Mouse (Mus musculus) heart, embryonic 15.5 days (tissue): ENCODE results near the gene Il10rb. TPM values are rescaled to one million over a fixed set of nuclear protein-coding genes. Genes with fewer than 3 reads are reported as not detected.
"Not testable (repeated sequence)": the region's sequence is repeated elsewhere in the genome, so short reads cannot be mapped to it uniquely, and the experiment has no call there.

Experiments used
- ATAC-seq: fragments of 200-750 bp; cut with Nextera tagmentation; replicated peaks from 2 replicates; pipeline ENCODE4 v1.8.0; 2017; ENCODE audit warnings: low read depth, moderate TSS enrichment; ENCODE audit not compliant: insufficient number of reproducible peaks, insufficient read depth, low FRiP score
- H3K27ac ChIP-seq: fragments of 300-500 bp; sonication (generic); 2 replicates; pipeline ENCODE4 v1.5.1; 2015; ENCODE audit warnings: mild to moderate bottlenecking, inconsistent platforms
- H3K27me3 ChIP-seq: fragments of 300-500 bp; sonication (generic); 2 replicates; pipeline ENCODE4 v1.6.1; 2015; ENCODE audit warnings: inconsistent platforms
- H3K36me3 ChIP-seq: fragments of 300-500 bp; sonication (generic); 2 replicates; pipeline ENCODE4 v1.6.1; 2015; ENCODE audit warnings: mild to moderate bottlenecking, inconsistent platforms
- H3K4me1 ChIP-seq: fragments of 300-500 bp; sonication (generic); replicated peaks from 2 replicates; pipeline ENCODE4 v1.6.1; 2015; ENCODE audit warnings: inconsistent platforms
- H3K4me2 ChIP-seq: fragments of 300-500 bp; sonication (generic); 2 replicates; pipeline ENCODE4 v1.6.1; 2015; ENCODE audit warnings: inconsistent platforms, mild to moderate bottlenecking, moderate library complexity
- H3K4me3 ChIP-seq: fragments of 300-500 bp; sonication (generic); 2 replicates; pipeline ENCODE4 v1.5.1; 2015; ENCODE audit warnings: mild to moderate bottlenecking, inconsistent platforms
- H3K9ac ChIP-seq: fragments of 300-500 bp; sonication (generic); 2 replicates; pipeline ENCODE4 v1.6.1; 2015; ENCODE audit warnings: mild to moderate bottlenecking, inconsistent platforms
- H3K9me3 ChIP-seq: fragments of 300-500 bp; sonication (generic); replicated peaks from 2 replicates; pipeline ENCODE4 v1.6.1; 2016; ENCODE audit warnings: inconsistent platforms
- WGBS: fragments of 180-500 bp; shearing (Covaris S2); methylation state at CpG from one replicate; pipeline ENCODE4 v1.1.7; 2015; ENCODE audit warnings: mixed read lengths; 5-methylcytosine and 5-hydroxymethylcytosine counted together
- polyA plus RNA-seq: library from polyadenylated mRNA; unstranded; fragments of >200 nt; fragmentation: Nextera tagmentation; extraction: Ambion mirVana; gene quantifications from 2 replicates; pipeline ENCODE4 v1.2.1, GENCODE M21; 2015

Il10rb gene
- polyA plus RNA-seq, 1 experiment from 2014 or later, result 57.9 TPM

GRCm38 (mm10) chr16:91425816-91426215 lies 19.9 kb downstream of the Il10rb start:
- H3K36me3 ChIP-seq, result peaks cover 54% of the 10 kb centered on the region
- H3K4me3 ChIP-seq, result no peak overlapping the region
- H3K9me3 ChIP-seq, result no peaks in the 10 kb centered on the region
- WGBS, result 98% methylated on average over 6 of the region's 6 CpGs
- no peak for ATAC-seq
- no peak overlapping the region for H3K4me2 ChIP-seq
- H3K27ac ChIP-seq, result no peak overlapping the region
- no peaks in the 10 kb centered on the region for H3K4me1 ChIP-seq
- no peak overlapping the region for H3K9ac ChIP-seq
- H3K27me3 ChIP-seq, result no peaks in the 10 kb centered on the region

GRCm38 (mm10) chr16:91426586-91426985 lies 20.6 kb downstream of the Il10rb start:
- Histone ChIP-seq H3K4me1 (no peaks in the 10 kb centered on the region), H3K4me3 (no peak overlapping the region), H3K27ac (no peak overlapping the region), H3K36me3 (peaks cover 46% of the 10 kb centered on the region), H3K9me3 (no peaks in the 10 kb centered on the region), H3K27me3 (no peaks in the 10 kb centered on the region), H3K9ac (no peak overlapping the region), H3K4me2 (no peak overlapping the region)
- ATAC-seq, result no peak
- 78% methylated on average over 4 of the region's 4 CpGs for WGBS

GRCm38 (mm10) chr16:91427461-91427860 lies 21.5 kb downstream of the Il10rb start:
- Histone ChIP-seq H3K4me3 (no peak overlapping the region), H3K27ac (no peak overlapping the region), H3K4me2 (no peak overlapping the region), H3K27me3 (no peaks in the 10 kb centered on the region), H3K4me1 (no peaks in the 10 kb centered on the region), H3K9me3 (no peaks in the 10 kb centered on the region), H3K9ac (no peak overlapping the region), H3K36me3 (peaks cover 38% of the 10 kb centered on the region)
- ATAC-seq, result no peak
- WGBS, result 65% methylated on average over 5 of the region's 5 CpGs

- no peak for ATAC-seq
- Histone ChIP-seq H3K27ac (no peak overlapping the region), H3K9ac (no peak overlapping the region), H3K27me3 (no peaks in the 10 kb centered on the region), H3K36me3 (peaks cover 31% of the 10 kb centered on the region), H3K9me3 (no peaks in the 10 kb centered on the region), H3K4me3 (no peak overlapping the region), H3K4me1 (peaks cover 6% of the 10 kb centered on the region; the same call in 1 of the 2 replicates), H3K4me2 (no peak overlapping the region)
- 71% methylated on average over 8 of the region's 8 CpGs for WGBS
Observed at GRCm38 (mm10) chr16:91428259-91428865, 22.4 kb downstream of the Il10rb start.

- no peak for ATAC-seq
- Histone ChIP-seq H3K9me3 (no peaks in the 10 kb centered on the region), H3K4me3 (no peak overlapping the region), H3K27me3 (no peaks in the 10 kb centered on the region), H3K36me3 (no peaks in the 10 kb centered on the region), H3K4me1 (peaks cover 10% of the 10 kb centered on the region), H3K9ac (no peak overlapping the region), H3K27ac (no peak overlapping the region), H3K4me2 (no peak overlapping the region)
- WGBS, result 55% methylated on average over 5 of the region's 5 CpGs
Observed at GRCm38 (mm10) chr16:91432720-91433328, 26.9 kb downstream of the Il10rb start.

- H3K36me3 ChIP-seq, result no peaks in the 10 kb centered on the region
- WGBS, result 35% methylated on average over 8 of the region's 8 CpGs
- H3K27me3 ChIP-seq, result no peaks in the 10 kb centered on the region
- no peak overlapping the region for H3K9ac ChIP-seq
- H3K4me2 ChIP-seq, result no peak overlapping the region
- peaks cover 10% of the 10 kb centered on the region for H3K4me1 ChIP-seq
- H3K4me3 ChIP-seq, result no peak overlapping the region
- no peak overlapping the region for H3K27ac ChIP-seq
- no peaks in the 10 kb centered on the region for H3K9me3 ChIP-seq
- peak; percentile 35; the same call in 1 of the 2 replicates for ATAC-seq
Observed at GRCm38 (mm10) chr16:91433329-91433933, 27.5 kb downstream of the Il10rb start.

GRCm38 (mm10) chr16:91434119-91434518 lies 28.2 kb downstream of the Il10rb start:
- no peaks in the 10 kb centered on the region for H3K27me3 ChIP-seq
- H3K36me3 ChIP-seq, result no peaks in the 10 kb centered on the region
- H3K4me2 ChIP-seq, result no peak overlapping the region
- no peak overlapping the region for H3K9ac ChIP-seq
- H3K9me3 ChIP-seq, result no peaks in the 10 kb centered on the region
- no peak for ATAC-seq
- H3K4me1 ChIP-seq, result peaks cover 10% of the 10 kb centered on the region
- 44% methylated on average over 3 of the region's 3 CpGs for WGBS
- no peak overlapping the region for H3K4me3 ChIP-seq
- no peak overlapping the region for H3K27ac ChIP-seq

- 78% methylated on average over 3 of the region's 3 CpGs for WGBS
- H3K36me3 ChIP-seq, result no peaks in the 10 kb centered on the region
- H3K4me3 ChIP-seq, result no peak overlapping the region
- no peak overlapping the region for H3K27ac ChIP-seq
- H3K4me1 ChIP-seq, result peaks cover 19% of the 10 kb centered on the region
- H3K27me3 ChIP-seq, result no peaks in the 10 kb centered on the region
- H3K4me2 ChIP-seq, result no peak overlapping the region
- H3K9me3 ChIP-seq, result no peaks in the 10 kb centered on the region
- no peak for ATAC-seq
- no peak overlapping the region for H3K9ac ChIP-seq
Observed at GRCm38 (mm10) chr16:91438081-91438480, 32.1 kb downstream of the Il10rb start.

- not testable (repeated sequence) for H3K36me3 ChIP-seq, H3K27ac ChIP-seq, H3K9ac ChIP-seq, H3K27me3 ChIP-seq, H3K9me3 ChIP-seq, H3K4me2 ChIP-seq, ATAC-seq, H3K4me3 ChIP-seq
- 71% methylated on average over 1 of the region's 1 CpGs for WGBS
- peaks cover 16% of the 10 kb centered on the region for H3K4me1 ChIP-seq
Observed at GRCm38 (mm10) chr16:91438599-91438998, 32.6 kb downstream of the Il10rb start.

- H3K4me3 ChIP-seq, result no peak overlapping the region
- WGBS, result 24% methylated on average over 7 of the region's 7 CpGs
- no peak overlapping the region for H3K9ac ChIP-seq
- H3K27ac ChIP-seq, result peak overlapping the region; percentile 38
- H3K27me3 ChIP-seq, result no peaks in the 10 kb centered on the region
- H3K4me2 ChIP-seq, result no peak overlapping the region
- peaks cover 13% of the 10 kb centered on the region for H3K4me1 ChIP-seq
- ATAC-seq, result peak; percentile 88
- H3K9me3 ChIP-seq, result no peaks in the 10 kb centered on the region
- no peaks in the 10 kb centered on the region for H3K36me3 ChIP-seq
Observed at GRCm38 (mm10) chr16:91441366-91441765, 35.4 kb downstream of the Il10rb start.

- Histone ChIP-seq H3K9ac (no peak overlapping the region), H3K27me3 (no peaks in the 10 kb centered on the region), H3K27ac (peak overlapping the region; percentile 38; the same call in 1 of the 2 replicates), H3K4me3 (no peak overlapping the region), H3K4me2 (no peak overlapping the region), H3K9me3 (no peaks in the 10 kb centered on the region), H3K36me3 (no peaks in the 10 kb centered on the region), H3K4me1 (peaks cover 14% of the 10 kb centered on the region)
- ATAC-seq, result no peak; the same call in 1 of the 2 replicates
- 61% methylated on average over 7 of the region's 7 CpGs for WGBS
Observed at GRCm38 (mm10) chr16:91441811-91442240, 35.9 kb downstream of the Il10rb start.
